Mouse (Mus musculus) neural tube, embryonic 12.5 days (tissue): ENCODE measurements at regions not wholly inside any gene's neighbourhood (a gene's known extent, or its start where the extent isn't known, plus 50 kb on each side); places are given as distances from the start of the nearest gene placed in this dataset.

Experiments
- ATAC-seq: fragments of 200-750 bp; cut with Nextera tagmentation; 2 replicates; pipeline ENCODE4 v1.8.0; 2017; ENCODE audit warnings: low read depth, mild to moderate bottlenecking, moderate TSS enrichment, moderate library complexity; ENCODE audit not compliant: low FRiP score
- H3K27ac ChIP-seq: fragments of 300-500 bp; sonication (generic); 2 replicates; pipeline ENCODE4 v1.5.1; 2016
- H3K27me3 ChIP-seq: fragments of 300-500 bp; sonication (generic); replicated peaks from 2 replicates; pipeline ENCODE4 v1.6.1; 2016; ENCODE audit warnings: mild to moderate bottlenecking
- H3K36me3 ChIP-seq: fragments of 300-500 bp; sonication (generic); 2 replicates; pipeline ENCODE4 v1.6.1; 2016; ENCODE audit warnings: mild to moderate bottlenecking
- H3K4me1 ChIP-seq: fragments of 300-500 bp; sonication (generic); 2 replicates; pipeline ENCODE4 v1.6.1; 2016
- H3K4me2 ChIP-seq: fragments of 300-500 bp; sonication (generic); replicated peaks from 2 replicates; pipeline ENCODE4 v1.6.1; 2016; ENCODE audit warnings: mild to moderate bottlenecking
- H3K4me3 ChIP-seq: fragments of 300-500 bp; sonication (generic); 2 replicates; pipeline ENCODE4 v1.5.1; 2016
- H3K9ac ChIP-seq: fragments of 300-500 bp; sonication (generic); 2 replicates; pipeline ENCODE4 v1.6.1; 2016; ENCODE audit warnings: mild to moderate bottlenecking
- H3K9me3 ChIP-seq: fragments of 300-500 bp; sonication (generic); 2 replicates; pipeline ENCODE4 v1.6.1; 2016; ENCODE audit warnings: mild to moderate bottlenecking
- WGBS: fragments of 180-500 bp; shearing (Covaris S2); methylation state at CpG from one replicate; pipeline ENCODE4 v1.1.7; 2016; 5-methylcytosine and 5-hydroxymethylcytosine counted together

DNA sequence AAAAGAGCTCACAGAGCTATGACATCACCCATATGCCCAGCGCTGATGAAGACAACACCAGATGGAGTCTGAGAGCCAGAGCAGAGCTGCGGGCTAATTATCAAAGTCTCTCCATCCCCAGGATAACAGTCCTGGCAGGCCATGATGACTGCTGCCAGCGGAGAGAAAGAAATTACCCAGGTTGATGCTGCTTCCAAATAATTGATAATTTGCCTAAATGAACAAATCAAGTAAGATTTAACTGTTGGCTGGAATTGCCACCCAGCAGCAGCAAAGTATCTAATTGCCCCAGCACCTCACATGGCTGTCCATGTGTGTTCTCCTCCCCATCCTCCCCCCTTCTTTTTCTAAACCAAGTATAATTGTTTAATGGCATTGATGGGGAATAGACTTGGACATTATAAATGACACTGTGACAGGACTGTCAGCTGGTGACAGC is 301.7 kb upstream of the Camk1g start:
- WGBS: 64% methylated on average over 3 of the region's 3 CpGs
- Histone ChIP-seq H3K36me3 (no peaks in the 10 kb centered on the region), H3K9ac (no peak overlapping the region), H3K27ac (no peak overlapping the region), H3K4me2 (no peak overlapping the region), H3K9me3 (no peaks in the 10 kb centered on the region), H3K4me3 (no peak overlapping the region), H3K27me3 (no peaks in the 10 kb centered on the region), H3K4me1 (no peaks in the 10 kb centered on the region)
- ATAC-seq: no peak

- H3K9me3 ChIP-seq: no peaks in the 10 kb centered on the region
- H3K27ac ChIP-seq: no peak overlapping the region
- no peaks in the 10 kb centered on the region for H3K27me3 ChIP-seq
- H3K4me1 ChIP-seq: peaks cover 3% of the 10 kb centered on the region; the same call in 1 of the 2 replicates
- no peak overlapping the region for H3K4me2 ChIP-seq
- WGBS: 85% methylated on average over 1 of the region's 1 CpGs
- H3K4me3 ChIP-seq: no peak overlapping the region
- ATAC-seq: no peak
- no peaks in the 10 kb centered on the region for H3K36me3 ChIP-seq
- no peak overlapping the region for H3K9ac ChIP-seq
These were observed 300.9 kb upstream of the Camk1g start for GRCm38 (mm10) chr1:193671046-193671445.

DNA sequence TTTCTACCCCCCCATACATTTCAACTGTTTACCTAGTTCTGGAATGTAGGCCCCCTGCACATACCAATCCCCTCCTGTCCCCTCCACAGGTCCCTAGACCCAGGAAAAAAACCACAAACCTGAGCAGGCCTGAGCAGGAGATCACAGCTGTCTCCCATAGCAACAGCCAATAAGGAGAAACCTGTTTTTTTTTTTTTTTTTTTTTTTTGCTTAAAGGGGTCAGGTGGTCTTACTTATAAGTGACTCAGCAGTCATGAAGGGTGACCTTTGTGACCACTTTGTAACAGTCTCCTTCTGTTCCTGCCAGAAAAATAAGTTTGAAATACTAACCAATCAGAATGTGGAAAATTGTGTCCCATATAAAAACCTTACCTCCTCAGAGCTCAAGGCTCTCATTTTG is 299.9 kb upstream of the Camk1g start:
- no peak for ATAC-seq
- Histone ChIP-seq H3K4me1 (peaks cover 14% of the 10 kb centered on the region), H3K9ac (no peak overlapping the region), H3K4me2 (no peak overlapping the region), H3K27ac (no peak overlapping the region), H3K27me3 (no peaks in the 10 kb centered on the region), H3K9me3 (no peaks in the 10 kb centered on the region), H3K36me3 (no peaks in the 10 kb centered on the region), H3K4me3 (no peak overlapping the region)

DNA sequence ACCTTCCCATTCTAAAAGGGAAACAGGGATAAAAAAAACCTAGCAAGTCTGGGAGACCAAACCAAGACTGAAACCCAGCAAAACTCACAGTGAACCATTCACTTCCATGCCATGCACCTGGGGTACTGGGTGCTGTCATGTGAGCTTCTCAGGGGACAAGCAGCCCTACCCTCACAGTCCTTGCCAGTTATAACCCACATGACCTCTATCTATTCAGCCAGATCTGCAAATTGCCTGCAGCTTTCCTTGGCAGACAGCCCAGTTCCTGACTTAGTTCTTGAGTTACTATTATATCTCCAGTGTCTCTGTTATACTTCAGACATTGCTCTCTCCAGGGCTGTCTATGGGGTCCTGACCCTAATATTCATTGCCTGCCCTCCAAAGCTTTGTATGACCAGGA is 298.7 kb upstream of the Camk1g start:
- Histone ChIP-seq H3K4me1 (peaks cover 15% of the 10 kb centered on the region), H3K4me3 (no peak overlapping the region), H3K4me2 (no peak overlapping the region), H3K36me3 (no peaks in the 10 kb centered on the region), H3K9ac (no peak overlapping the region), H3K9me3 (no peaks in the 10 kb centered on the region), H3K27ac (no peak overlapping the region), H3K27me3 (no peaks in the 10 kb centered on the region)
- no peak for ATAC-seq

GRCm38 (mm10) chr1:193665854-193666253 is 295.8 kb upstream of the Camk1g start:
- peak; percentile 71 for ATAC-seq
- Histone ChIP-seq H3K36me3 (no peaks in the 10 kb centered on the region), H3K9ac (no peak overlapping the region), H3K27me3 (no peaks in the 10 kb centered on the region), H3K4me1 (peaks cover 15% of the 10 kb centered on the region), H3K4me3 (no peak overlapping the region), H3K4me2 (no peak overlapping the region), H3K9me3 (no peaks in the 10 kb centered on the region), H3K27ac (no peak overlapping the region)
- WGBS: 35% methylated on average over 5 of the region's 5 CpGs

GRCm38 (mm10) chr1:193664569-193664968 is 294.5 kb upstream of the Camk1g start:
- 93% methylated on average over 2 of the region's 2 CpGs for WGBS
- H3K27ac ChIP-seq: no peak overlapping the region
- H3K9ac ChIP-seq: no peak overlapping the region
- no peak for ATAC-seq
- no peak overlapping the region for H3K4me3 ChIP-seq
- no peaks in the 10 kb centered on the region for H3K36me3 ChIP-seq
- no peak overlapping the region for H3K4me2 ChIP-seq
- H3K4me1 ChIP-seq: peaks cover 15% of the 10 kb centered on the region
- H3K9me3 ChIP-seq: no peaks in the 10 kb centered on the region
- no peaks in the 10 kb centered on the region for H3K27me3 ChIP-seq

DNA sequence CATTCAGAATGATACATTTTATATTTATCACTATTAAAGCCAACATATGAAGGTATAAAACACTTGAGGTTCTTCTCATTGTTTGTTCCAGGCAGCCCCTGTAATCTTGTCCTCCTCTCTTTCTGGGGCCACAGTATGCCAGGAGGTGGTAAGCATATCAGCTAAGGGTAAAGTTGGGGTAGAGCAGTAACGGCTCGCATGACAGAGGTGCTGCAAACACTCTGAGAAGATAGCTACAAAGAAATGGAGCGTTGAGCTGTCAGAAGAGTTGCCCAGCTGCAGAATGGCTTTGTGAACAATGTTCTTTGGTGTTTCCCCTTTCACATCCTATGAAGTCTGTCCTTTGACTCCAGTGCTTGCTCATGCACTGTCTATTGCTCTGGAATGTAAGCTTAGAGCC is 293.5 kb upstream of the Camk1g start:
- Histone ChIP-seq H3K27me3 (no peaks in the 10 kb centered on the region), H3K9ac (no peak overlapping the region), H3K9me3 (no peaks in the 10 kb centered on the region), H3K36me3 (no peaks in the 10 kb centered on the region), H3K27ac (no peak overlapping the region), H3K4me2 (no peak overlapping the region), H3K4me3 (no peak overlapping the region), H3K4me1 (peaks cover 15% of the 10 kb centered on the region)
- ATAC-seq: no peak
- WGBS: 81% methylated on average over 3 of the region's 3 CpGs

DNA sequence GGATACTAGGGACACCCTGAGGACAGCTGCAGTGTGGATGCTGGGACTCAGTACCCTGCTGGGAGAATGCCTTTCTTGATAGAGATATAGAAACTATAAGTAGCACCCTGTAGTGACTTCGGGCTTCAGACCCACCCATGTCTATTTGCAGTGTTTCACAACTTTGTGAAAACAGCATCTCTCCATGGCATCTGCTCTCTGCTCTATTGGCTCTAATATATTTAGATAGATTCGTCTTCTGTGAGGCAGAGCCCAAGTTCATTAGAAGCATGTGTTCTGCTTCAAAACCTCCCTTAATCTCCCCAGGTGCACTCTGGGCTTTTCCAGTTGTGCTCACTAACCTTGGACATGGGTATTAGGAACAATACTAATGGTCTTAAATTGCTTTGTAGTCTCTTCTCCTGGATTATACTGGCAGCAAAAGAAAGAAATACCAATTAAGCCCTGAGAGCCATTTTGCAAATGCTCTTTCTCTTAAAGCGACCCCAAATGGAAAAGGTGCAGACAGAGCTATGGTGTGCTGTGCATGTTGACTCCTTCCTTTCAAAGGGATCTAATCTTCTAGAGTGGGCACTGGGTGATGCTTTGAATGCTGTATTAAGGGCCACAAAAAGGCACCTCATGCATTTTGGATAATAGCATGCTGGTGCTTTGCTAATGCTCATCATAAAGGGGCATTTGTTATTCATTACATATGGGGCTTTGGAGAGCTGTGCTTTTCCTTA is 292.2 kb upstream of the Camk1g start:
- 66% methylated on average over 3 of the region's 3 CpGs for WGBS
- Histone ChIP-seq H3K36me3 (no peaks in the 10 kb centered on the region), H3K27me3 (no peaks in the 10 kb centered on the region), H3K9ac (no peak overlapping the region), H3K4me3 (no peak overlapping the region), H3K27ac (no peak overlapping the region), H3K9me3 (no peaks in the 10 kb centered on the region), H3K4me1 (peaks cover 15% of the 10 kb centered on the region), H3K4me2 (no peak overlapping the region)
- no peak for ATAC-seq

GRCm38 (mm10) chr1:193661377-193661776 is 291.3 kb upstream of the Camk1g start:
- H3K4me2 ChIP-seq: no peak overlapping the region
- no peak overlapping the region for H3K9ac ChIP-seq
- no peaks in the 10 kb centered on the region for H3K9me3 ChIP-seq
- peaks cover 15% of the 10 kb centered on the region for H3K4me1 ChIP-seq
- H3K27ac ChIP-seq: no peak overlapping the region
- WGBS: 76% methylated on average over 4 of the region's 4 CpGs
- no peak overlapping the region for H3K4me3 ChIP-seq
- no peaks in the 10 kb centered on the region for H3K27me3 ChIP-seq
- H3K36me3 ChIP-seq: no peaks in the 10 kb centered on the region
- no peak for ATAC-seq

DNA sequence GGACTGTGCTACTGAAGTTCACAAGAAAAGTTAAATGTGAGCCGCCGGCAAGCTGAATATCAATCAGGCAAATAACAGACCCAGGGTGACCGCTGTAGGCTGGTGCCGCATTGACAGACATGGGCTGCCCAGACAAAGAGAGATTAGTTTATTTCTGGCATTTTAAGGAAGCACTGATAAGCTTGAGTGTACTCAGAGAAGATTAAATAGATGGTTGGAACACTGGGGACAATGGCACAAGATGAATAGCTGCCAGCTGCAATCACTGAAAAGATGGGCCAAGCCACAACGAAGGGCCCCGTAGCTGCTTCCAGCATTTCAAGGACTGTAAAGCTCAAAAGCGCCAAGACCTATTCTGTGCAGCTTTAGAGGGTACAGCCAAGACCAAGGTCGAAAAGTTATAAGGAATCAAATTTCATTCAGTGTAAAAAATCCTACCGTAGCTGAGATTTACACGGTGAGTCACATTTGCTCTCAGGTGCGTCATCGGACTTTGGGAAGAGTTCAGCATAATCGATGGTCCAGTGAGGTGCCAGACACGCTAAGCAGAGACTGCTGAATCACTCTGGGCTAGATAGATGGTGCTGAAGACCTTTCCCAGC is 285.1 kb upstream of the Camk1g start:
- no peak for ATAC-seq

DNA sequence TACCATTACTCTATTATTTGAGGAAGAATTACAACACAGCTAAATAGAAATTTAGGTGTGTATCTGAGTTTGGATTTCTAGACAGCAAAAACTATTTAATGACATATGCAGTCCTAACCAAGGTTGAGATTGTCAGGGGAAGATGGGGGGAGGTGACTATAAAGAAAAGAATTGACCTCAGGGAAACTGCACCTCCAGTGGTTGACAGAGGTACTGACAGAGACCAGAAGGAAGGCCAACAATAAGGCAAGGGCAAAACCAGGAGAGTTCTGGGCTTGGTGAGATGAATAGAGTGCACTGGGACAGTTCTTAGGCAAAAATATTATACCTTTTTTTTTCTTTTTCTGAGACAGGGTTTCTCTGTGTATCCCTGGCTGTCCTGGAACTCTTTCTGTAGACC is 280.2 kb upstream of the Camk1g start:
- Histone ChIP-seq H3K4me1 (no peaks in the 10 kb centered on the region), H3K27me3 (no peaks in the 10 kb centered on the region), H3K9me3 (no peaks in the 10 kb centered on the region), H3K4me2 (no peak overlapping the region), H3K27ac (no peak overlapping the region), H3K4me3 (no peak overlapping the region), H3K36me3 (no peaks in the 10 kb centered on the region), H3K9ac (no peak overlapping the region)
- no peak for ATAC-seq

More for the DNA sequence above, 285.1 kb upstream of the Camk1g start:
- no peaks in the 10 kb centered on the region for H3K9me3 ChIP-seq
- no peak overlapping the region for H3K4me2 ChIP-seq
- no peak overlapping the region for H3K4me3 ChIP-seq
- H3K36me3 ChIP-seq: no peaks in the 10 kb centered on the region
- H3K9ac ChIP-seq: no peak overlapping the region
- WGBS: 77% methylated on average over 14 of the region's 14 CpGs
- H3K4me1 ChIP-seq: no peaks in the 10 kb centered on the region
- no peaks in the 10 kb centered on the region for H3K27me3 ChIP-seq
- H3K27ac ChIP-seq: no peak overlapping the region

- no peaks in the 10 kb centered on the region for H3K9me3 ChIP-seq
- H3K27me3 ChIP-seq: no peaks in the 10 kb centered on the region
- H3K4me3 ChIP-seq: no peak overlapping the region
- H3K9ac ChIP-seq: no peak overlapping the region
- H3K27ac ChIP-seq: no peak overlapping the region
- H3K36me3 ChIP-seq: no peaks in the 10 kb centered on the region
- 97% methylated on average over 1 of the region's 1 CpGs for WGBS
- H3K4me1 ChIP-seq: no peaks in the 10 kb centered on the region
- H3K4me2 ChIP-seq: no peak overlapping the region
- no peak for ATAC-seq
These were observed 279.3 kb upstream of the Camk1g start for GRCm38 (mm10) chr1:193649400-193649799.
